Mouse (Mus musculus) CD4-positive naive resting alpha-beta T cell, adult 57 days (primary cell): Measurements from ENCODE around the gene Cd3eap. TPM values are rescaled to one million over a fixed set of nuclear protein-coding genes. Genes with fewer than 3 reads are reported as not detected.

Experiments
- total RNA-seq: library from RNA; stranded (reverse); gene quantifications from one replicate; pipeline ENCODE4 v1.2.4, GENCODE M21; 2023

Gene Cd3eap
- total RNA-seq, result 15.5 TPM

GRCm38 (mm10) chr7:19359299-19359891 is at the start of gene Cd3eap, which contains the start of gene Ppp1r13l:
Cd3eap (minus strand) TSS chr7:19359483.
Ppp1r13l (plus strand) TSS chr7:19359749.

GRCm38 (mm10) chr7:19404476-19404875 is 45.2 kb upstream of the Cd3eap start, which contains the start of gene Ckm:
Ckm (plus strand) TSS chr7:19404776.

DNA sequence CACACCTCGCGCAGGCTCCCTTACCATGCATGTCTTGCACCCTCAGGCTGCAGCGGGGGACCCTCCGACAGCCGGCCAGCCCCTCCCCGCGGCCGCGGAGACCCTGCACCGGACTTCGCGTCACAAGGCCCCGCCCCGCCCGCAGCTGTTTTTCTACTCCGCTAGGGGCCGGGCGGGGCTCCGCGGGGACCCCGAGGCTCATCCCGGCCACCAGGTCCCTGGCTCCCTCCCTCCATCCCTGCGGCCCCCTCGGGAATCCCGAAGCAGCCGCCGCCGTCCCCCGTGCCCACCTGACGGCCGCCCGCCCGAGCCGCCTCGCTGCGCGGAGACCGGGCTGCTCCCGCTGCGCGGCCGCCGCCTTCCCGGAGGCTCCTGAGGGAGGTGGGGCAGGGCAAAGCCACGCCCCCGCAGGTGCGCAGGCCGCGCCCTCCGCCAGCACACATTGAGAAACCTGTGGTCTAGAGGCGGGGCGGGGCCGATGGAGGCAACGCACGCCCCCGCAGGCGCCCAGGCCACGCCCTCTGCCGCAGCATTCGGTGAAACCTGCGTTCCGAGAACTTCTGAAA is 44.5 kb upstream of the Cd3eap start, which contains the start of gene Klc3:
Klc3 (minus strand) TSS at position 374 of the 566 bp plus-strand sequence.

DNA sequence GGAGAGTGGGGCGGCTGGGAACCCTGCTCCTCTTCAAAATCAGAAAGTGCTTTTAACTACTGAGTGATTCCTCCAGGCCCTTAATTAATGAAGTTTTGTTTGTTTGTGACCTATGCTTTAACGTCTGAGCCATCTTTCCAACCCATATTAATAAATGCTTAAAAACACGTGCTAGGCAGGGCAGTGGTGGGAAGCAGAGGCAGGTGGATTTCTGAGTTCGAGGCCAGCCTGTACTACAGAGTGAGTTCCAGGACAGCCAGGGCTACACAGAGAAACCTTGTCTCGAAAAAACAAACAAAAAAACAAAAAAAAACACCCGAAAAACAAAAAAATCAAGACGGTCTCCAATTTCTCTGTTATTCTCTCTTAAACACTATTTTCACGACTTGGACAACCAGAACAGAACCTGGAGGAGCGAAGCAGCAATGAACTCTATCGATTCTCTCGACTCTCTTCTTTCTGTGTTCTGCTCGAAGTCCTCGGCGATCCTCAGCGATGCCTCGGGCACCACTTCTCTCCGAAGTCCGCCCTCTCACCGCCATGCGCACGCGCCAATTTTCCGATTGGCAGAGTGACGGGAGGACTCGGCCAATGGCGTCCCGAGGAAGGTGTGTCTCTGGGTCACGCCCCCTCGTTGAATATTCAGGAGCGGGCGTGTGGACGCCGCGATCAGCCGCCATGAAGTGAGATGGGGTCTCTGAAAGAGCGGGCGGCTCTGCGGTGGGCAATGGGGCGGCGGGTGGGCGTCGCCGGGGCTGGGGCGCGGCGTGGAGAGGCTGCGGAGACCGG is 22.3 kb upstream of the Cd3eap start, which contains the start of gene Ercc2:
Ercc2 (plus strand) TSS at position 634 of the 789 bp plus-strand sequence.

GRCm38 (mm10) chr7:19344237-19344847 is 14.9 kb downstream of the Cd3eap start, which contains the start of gene Ercc1:
Ercc1 (plus strand) TSS chr7:19344778.

DNA sequence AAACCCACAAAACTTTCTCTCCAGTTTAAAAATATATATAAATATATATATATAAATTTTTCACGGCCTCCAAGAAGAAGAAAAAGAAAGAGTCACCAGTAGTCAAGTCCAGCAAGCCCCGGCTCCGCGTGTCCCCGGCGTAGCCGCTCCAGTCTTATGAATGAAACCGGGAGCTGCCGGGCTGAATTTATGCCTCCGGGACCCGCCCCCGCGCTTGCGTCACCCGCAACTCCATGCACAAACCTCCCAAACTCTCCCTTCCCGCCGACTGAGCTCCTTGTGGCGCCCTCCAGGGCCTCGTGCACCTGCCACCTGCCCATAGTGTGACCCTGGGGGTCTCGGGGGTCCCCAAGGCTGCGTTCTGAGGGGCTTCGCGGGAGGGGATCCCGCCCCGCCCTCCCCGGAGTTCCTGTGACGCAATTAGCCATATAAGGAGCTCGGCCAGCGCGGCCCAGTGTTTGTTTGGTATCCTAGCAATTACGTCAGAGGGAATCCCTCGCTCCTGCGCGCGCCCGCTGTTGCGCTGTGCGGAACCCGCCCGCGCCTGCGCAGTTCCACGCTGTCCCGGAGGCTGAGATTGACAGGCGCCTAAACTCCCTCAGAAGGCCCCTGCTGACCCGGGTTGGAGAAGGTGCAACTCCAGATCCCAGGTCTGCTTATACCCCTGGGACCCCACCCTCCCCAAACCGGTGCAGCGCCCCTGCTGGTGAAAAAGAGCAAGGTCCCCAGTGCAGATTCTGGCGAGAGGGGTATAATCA is 49.2 kb downstream of the Cd3eap start, which contains the start of gene Fosb:
Fosb (minus strand) TSS at position 168 of the 758 bp plus-strand sequence.

Other genes with a start within 250 kb of the Cd3eap start
- not detected for gene Gm4969, start 241.1 kb downstream of the Cd3eap start, total RNA-seq
- gene Fbxo46, start 239.6 kb downstream of the Cd3eap start, total RNA-seq, result 22.5 TPM
- 14.9 TPM for gene Qpctl, start 210.2 kb downstream of the Cd3eap start, total RNA-seq
- 85.5 TPM for gene Snrpd2, start 209.8 kb downstream of the Cd3eap start, total RNA-seq
- gene Gipr, start 193.4 kb downstream of the Cd3eap start, total RNA-seq, result not detected
- 21.9 TPM for gene Eml2, start 183.1 kb downstream of the Cd3eap start, total RNA-seq
- gene Gpr4, start 146.9 kb downstream of the Cd3eap start, total RNA-seq, result not detected
- 42.7 TPM for gene Opa3, start 131.1 kb downstream of the Cd3eap start, total RNA-seq
- gene Vasp, start 87.7 kb downstream of the Cd3eap start, total RNA-seq, result 277 TPM
- gene Ppm1n, start 79.4 kb downstream of the Cd3eap start, total RNA-seq, result 0.89 TPM
- not detected for gene Rtn2, start 76.9 kb downstream of the Cd3eap start, total RNA-seq
- 869 TPM for gene Fosb, start 49.4 kb downstream of the Cd3eap start, total RNA-seq
- 55.4 TPM for gene Ercc1, start 14.7 kb downstream of the Cd3eap start, total RNA-seq
- 1.5 TPM for gene Ppp1r13l, start 266 bp upstream of the Cd3eap start, total RNA-seq
- gene Ercc2, start 22.5 kb upstream of the Cd3eap start, total RNA-seq, result 74.3 TPM
- gene Klc3, start 44.6 kb upstream of the Cd3eap start, total RNA-seq, result 7.1 TPM
- gene Ckm, start 45.3 kb upstream of the Cd3eap start, total RNA-seq, result not detected
- gene Mark4, start 99.3 kb upstream of the Cd3eap start, total RNA-seq, result 34.7 TPM
- gene Exoc3l2, start 103.8 kb upstream of the Cd3eap start, total RNA-seq, result not detected
- gene Bloc1s3, start 148.9 kb upstream of the Cd3eap start, total RNA-seq, result 4.1 TPM
- gene Trappc6a, start 148.9 kb upstream of the Cd3eap start, total RNA-seq, result 25.3 TPM
- gene Nkpd1, start 158.4 kb upstream of the Cd3eap start, total RNA-seq, result not detected
- 61.6 TPM for gene Ppp1r37, start 203.6 kb upstream of the Cd3eap start, total RNA-seq
- gene Zfp296, start 217.8 kb upstream of the Cd3eap start, total RNA-seq, result 0.83 TPM
- 52.5 TPM for gene Gemin7, start 218.1 kb upstream of the Cd3eap start, total RNA-seq
- gene Clasrp, start 245.0 kb upstream of the Cd3eap start, total RNA-seq, result 84.2 TPM